Mouse (Mus musculus) midbrain, embryonic 16.5 days (tissue): ENCODE results near the gene Syn3. TPM values are rescaled to one million over a fixed set of nuclear protein-coding genes. Genes with fewer than 3 reads are reported as not detected.

Experiments used
- ATAC-seq: fragments of 200-750 bp; cut with Nextera tagmentation; 2 replicates; pipeline ENCODE4 v1.8.0; 2017; ENCODE audit warnings: moderate TSS enrichment
- H3K27ac ChIP-seq: fragments of 300-500 bp; sonication (generic); 2 replicates; pipeline ENCODE4 v1.5.1; 2014; ENCODE audit warnings: mild to moderate bottlenecking, low read length, mixed read lengths
- H3K27me3 ChIP-seq: fragments of 300-500 bp; sonication (generic); 2 replicates; pipeline ENCODE4 v1.6.1; 2014; ENCODE audit warnings: low read depth, low read length, mixed read lengths; ENCODE audit not compliant: control insufficient read depth, insufficient read depth
- H3K36me3 ChIP-seq: fragments of 300-500 bp; sonication (generic); 2 replicates; pipeline ENCODE4 v1.6.1; 2014; ENCODE audit warnings: mild to moderate bottlenecking, low read length, moderate library complexity, mixed read lengths; ENCODE audit not compliant: control insufficient read depth, insufficient read depth
- H3K4me1 ChIP-seq: fragments of 300-500 bp; sonication (generic); 2 replicates; pipeline ENCODE4 v1.6.1; 2014; ENCODE audit warnings: mild to moderate bottlenecking, low read length, mixed read lengths; ENCODE audit not compliant: control insufficient read depth, insufficient read depth
- H3K4me2 ChIP-seq: fragments of 300-500 bp; sonication (generic); 2 replicates; pipeline ENCODE4 v1.6.1; 2014; ENCODE audit warnings: mild to moderate bottlenecking, low read length, mixed read lengths
- H3K4me3 ChIP-seq: fragments of 300-500 bp; sonication (generic); 2 replicates; pipeline ENCODE4 v1.5.1; 2014; ENCODE audit warnings: low read depth, mild to moderate bottlenecking, low read length, moderate library complexity, mixed read lengths
- H3K9ac ChIP-seq: fragments of 300-500 bp; sonication (generic); 2 replicates; pipeline ENCODE4 v1.6.1; 2014; ENCODE audit warnings: low read depth, low read length, mixed read lengths
- H3K9me3 ChIP-seq: fragments of 300-500 bp; sonication (generic); replicated peaks from 2 replicates; pipeline ENCODE4 v1.6.1; 2014; ENCODE audit warnings: mild to moderate bottlenecking, low read length, mixed read lengths; ENCODE audit not compliant: control insufficient read depth, poor library complexity, severe bottlenecking
- WGBS: fragments of 180-500 bp; shearing (Covaris S2); extraction: QIAGEN DNeasy Blood & Tissue Kit; methylation state at CpG from one replicate; pipeline ENCODE4 v1.1.7; 2014; 5-methylcytosine and 5-hydroxymethylcytosine counted together
- polyA plus RNA-seq: library from polyadenylated mRNA; unstranded; fragments of >200 nt; fragmentation: Nextera tagmentation; extraction: Ambion mirVana; gene quantifications from 2 replicates; pipeline ENCODE4 v1.2.1, GENCODE M21; 2015

Gene Syn3
- polyA plus RNA-seq, 1 experiment from 2014 or later = 34.0 TPM

DNA sequence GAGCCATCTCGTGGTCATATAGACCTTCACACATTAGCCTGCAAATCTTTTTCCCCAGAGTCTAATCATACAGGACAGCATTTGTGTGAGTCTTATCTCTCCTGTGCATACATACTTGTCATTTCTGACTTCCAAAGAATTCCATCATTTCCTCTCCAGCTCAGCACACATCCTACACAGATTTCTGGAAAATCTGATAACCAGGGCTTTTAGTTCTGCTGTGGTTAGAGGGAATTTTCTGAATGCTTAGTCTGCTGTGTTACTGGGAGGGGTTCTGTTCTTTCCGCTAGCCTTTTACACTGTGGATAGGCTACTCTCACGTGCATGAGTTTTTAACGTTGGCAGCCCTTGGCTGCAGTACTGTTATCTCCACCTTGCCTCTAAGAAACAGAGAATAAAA lies 91.7 kb downstream of the Syn3 start:
- ATAC-seq = no peak

DNA sequence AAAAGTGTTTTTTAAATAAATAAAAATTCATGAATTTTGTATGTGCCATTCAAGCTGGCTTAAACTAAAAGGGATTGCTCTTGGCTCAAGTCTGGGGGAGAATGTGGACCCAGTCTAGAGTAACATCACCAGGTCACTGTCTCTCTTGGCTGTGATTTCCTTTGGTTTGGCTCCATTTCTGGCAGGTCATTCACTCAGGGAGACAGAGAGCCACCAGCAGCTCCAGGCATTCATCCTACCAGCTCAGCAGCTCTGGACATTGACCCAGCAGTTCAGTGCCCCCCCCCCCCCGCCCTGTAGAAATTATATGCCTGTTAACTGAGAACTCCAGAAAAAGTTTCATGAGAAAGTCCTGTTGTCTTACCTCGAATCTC lies 100.4 kb downstream of the Syn3 start:
- 65% methylated on average over 2 of the region's 2 CpGs for WGBS
- Histone ChIP-seq H3K4me3 (no peak overlapping the region), H3K36me3 (no peaks in the 10 kb centered on the region), H3K4me1 (no peaks in the 10 kb centered on the region), H3K27ac (no peak overlapping the region), H3K4me2 (no peak overlapping the region), H3K9me3 (0 out of 2 replicates have a peak, but pooled peaks cover 3% of the 10 kb centered on the region), H3K9ac (no peak overlapping the region), H3K27me3 (no peaks in the 10 kb centered on the region)
- no peak for ATAC-seq

More for the DNA sequence above, 91.7 kb downstream of the Syn3 start:
- no peak overlapping the region for H3K27ac ChIP-seq
- no peak overlapping the region for H3K9ac ChIP-seq
- no peak overlapping the region for H3K4me2 ChIP-seq
- no peaks in the 10 kb centered on the region for H3K4me1 ChIP-seq
- 78% methylated on average over 4 of the region's 4 CpGs for WGBS
- no peaks in the 10 kb centered on the region; the same call in 1 of the 2 replicates for H3K36me3 ChIP-seq
- H3K4me3 ChIP-seq = no peak overlapping the region
- H3K9me3 ChIP-seq = no peaks in the 10 kb centered on the region
- H3K27me3 ChIP-seq = no peaks in the 10 kb centered on the region

GRCm38 (mm10) chr10:86397577-86398346 lies 100.9 kb downstream of the Syn3 start:
- no peak for ATAC-seq
- Histone ChIP-seq H3K9ac (no peak overlapping the region), H3K4me2 (no peak overlapping the region), H3K9me3 (0 out of 2 replicates have a peak, but pooled peaks cover 3% of the 10 kb centered on the region), H3K27ac (no peak overlapping the region), H3K27me3 (no peaks in the 10 kb centered on the region), H3K4me3 (no peak overlapping the region), H3K36me3 (no peaks in the 10 kb centered on the region), H3K4me1 (no peaks in the 10 kb centered on the region)
- WGBS = 83% methylated on average over 4 of the region's 4 CpGs

DNA sequence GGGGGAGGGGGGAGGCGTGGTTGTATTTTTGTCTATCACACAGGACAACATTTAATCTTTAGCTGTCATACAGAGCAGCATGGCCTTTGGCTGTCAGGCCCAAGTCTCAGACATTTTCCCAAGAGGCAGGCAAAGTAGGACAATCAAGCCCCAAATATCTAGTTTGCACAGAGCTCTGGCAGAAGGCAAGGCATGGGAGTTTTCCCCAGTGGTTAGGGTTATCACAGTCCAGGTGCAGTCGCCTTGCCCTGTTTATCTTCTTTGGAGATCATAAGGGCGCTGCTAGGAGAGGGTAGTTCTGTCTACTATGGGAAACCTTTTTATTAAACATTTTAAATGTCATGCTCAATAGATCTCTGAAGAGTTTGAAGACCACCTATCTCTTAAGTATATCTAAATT lies 106.3 kb downstream of the Syn3 start:
- Histone ChIP-seq H3K9me3 (0 out of 2 replicates have a peak, but pooled peaks cover 3% of the 10 kb centered on the region), H3K9ac (no peak overlapping the region), H3K36me3 (no peaks in the 10 kb centered on the region), H3K27me3 (no peaks in the 10 kb centered on the region), H3K4me3 (no peak overlapping the region), H3K4me2 (no peak overlapping the region), H3K4me1 (no peaks in the 10 kb centered on the region), H3K27ac (no peak overlapping the region)
- WGBS = 91% methylated on average over 3 of the region's 3 CpGs
- no peak for ATAC-seq

- no peak overlapping the region for H3K4me2 ChIP-seq
- H3K27me3 ChIP-seq = no peaks in the 10 kb centered on the region
- no peaks in the 10 kb centered on the region for H3K36me3 ChIP-seq
- 0 out of 2 replicates have a peak, but pooled peaks cover 3% of the 10 kb centered on the region for H3K9me3 ChIP-seq
- no peak overlapping the region for H3K27ac ChIP-seq
- ATAC-seq = no peak
- no peak overlapping the region for H3K9ac ChIP-seq
- no peaks in the 10 kb centered on the region for H3K4me1 ChIP-seq
- H3K4me3 ChIP-seq = no peak overlapping the region
- 37% methylated on average over 2 of the region's 2 CpGs for WGBS
These were observed 108.8 kb downstream of the Syn3 start for GRCm38 (mm10) chr10:86389913-86390312.

GRCm38 (mm10) chr10:86389357-86389756 lies 109.3 kb downstream of the Syn3 start:
- H3K27me3 ChIP-seq = no peaks in the 10 kb centered on the region
- no peaks in the 10 kb centered on the region for H3K9me3 ChIP-seq
- H3K4me1 ChIP-seq = no peaks in the 10 kb centered on the region
- no peaks in the 10 kb centered on the region for H3K36me3 ChIP-seq
- H3K27ac ChIP-seq = no peak overlapping the region
- no peak for ATAC-seq
- H3K9ac ChIP-seq = no peak overlapping the region
- WGBS = 90% methylated on average over 3 of the region's 3 CpGs
- H3K4me2 ChIP-seq = no peak overlapping the region
- H3K4me3 ChIP-seq = no peak overlapping the region

DNA sequence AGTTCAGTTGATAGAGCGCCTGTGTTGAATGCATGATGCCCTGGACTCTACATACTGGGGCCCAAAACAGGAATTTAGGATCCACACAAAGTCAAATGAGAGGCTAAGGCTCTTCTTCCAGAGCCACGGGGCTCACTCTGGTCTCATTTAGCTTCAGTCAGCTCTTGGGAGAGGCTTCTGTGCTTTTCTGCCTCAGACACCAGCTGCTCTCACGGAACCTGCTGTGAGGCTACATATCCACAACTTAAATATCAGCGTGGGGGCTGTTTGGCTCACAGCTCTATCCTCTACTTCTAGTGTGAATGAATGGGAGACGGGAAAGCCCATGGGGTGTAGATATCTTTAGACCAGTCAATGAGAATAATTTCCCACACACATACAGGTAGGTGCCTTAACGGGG lies 109.9 kb downstream of the Syn3 start:
- Histone ChIP-seq H3K9me3 (no peaks in the 10 kb centered on the region), H3K27me3 (no peaks in the 10 kb centered on the region), H3K9ac (no peak overlapping the region), H3K4me1 (no peaks in the 10 kb centered on the region), H3K4me2 (no peak overlapping the region), H3K4me3 (no peak overlapping the region), H3K36me3 (no peaks in the 10 kb centered on the region), H3K27ac (no peak overlapping the region)
- no peak for ATAC-seq
- whole genome bisulfite sequencing = 59% methylated on average over 6 of the region's 6 CpGs

- no peaks in the 10 kb centered on the region for H3K36me3 ChIP-seq
- H3K4me1 ChIP-seq = no peaks in the 10 kb centered on the region
- H3K27ac ChIP-seq = no peak overlapping the region
- ATAC-seq = no peak
- H3K9ac ChIP-seq = no peak overlapping the region
- H3K27me3 ChIP-seq = no peaks in the 10 kb centered on the region
- no peak overlapping the region for H3K4me2 ChIP-seq
- H3K9me3 ChIP-seq = no peaks in the 10 kb centered on the region
- 83% methylated on average over 5 of the region's 5 CpGs for WGBS
- no peak overlapping the region for H3K4me3 ChIP-seq
These were observed 110.8 kb downstream of the Syn3 start for GRCm38 (mm10) chr10:86387821-86388440.

DNA sequence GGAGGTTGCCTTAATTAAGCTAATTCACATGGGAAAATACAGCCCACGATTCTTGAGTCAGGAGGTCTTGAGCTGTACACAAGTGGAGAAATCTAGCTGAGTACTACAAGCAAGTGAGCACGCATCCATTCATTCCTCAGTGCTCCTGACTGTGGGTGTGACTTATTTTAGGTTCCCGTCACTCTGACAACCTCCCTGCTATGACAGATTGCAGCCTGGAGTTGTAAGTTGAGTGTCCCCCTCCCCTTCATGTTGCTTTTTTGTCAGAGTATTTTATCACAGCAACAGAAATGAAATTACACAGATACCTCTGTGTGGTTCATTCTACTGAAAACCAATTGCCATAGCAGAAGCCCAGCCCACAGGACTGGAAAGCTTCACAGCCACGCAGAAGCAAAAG lies 112.5 kb downstream of the Syn3 start:
- ATAC-seq = no peak
- 75% methylated on average over 4 of the region's 4 CpGs for WGBS

More for the DNA sequence above, 112.5 kb downstream of the Syn3 start:
- H3K4me2 ChIP-seq = no peak overlapping the region
- H3K9ac ChIP-seq = no peak overlapping the region
- no peaks in the 10 kb centered on the region for H3K4me1 ChIP-seq
- H3K9me3 ChIP-seq = no peaks in the 10 kb centered on the region
- H3K36me3 ChIP-seq = no peaks in the 10 kb centered on the region
- no peak overlapping the region for H3K27ac ChIP-seq
- H3K4me3 ChIP-seq = no peak overlapping the region
- no peaks in the 10 kb centered on the region for H3K27me3 ChIP-seq
